Comparison of ENCODE assay signal across 18 mouse cellular contexts in genomic region chr17:90059320-90060111, GRCm38 (mm10).
DNase-seq lines count a peak whose midpoint lies in the region; ATAC-seq lines count a peak whose summit lies in the region.
"Had no signal": no experiment of that assay in that cellular context is flagged by ENCODE, and none has a peak within 500 bp of the region (broad histone marks: within the 10 kb centered on the region; RNA-seq: fewer than 3 reads in every experiment).

No protein-coding gene starts in this region.

- H3K4me3 ChIP-seq in hindbrain, embryonic 14.5 days (replicated peaks; ENCODE audit: low read length), result no peak overlapping the region
- no peak overlapping the region for H3K4me3 ChIP-seq in hindbrain, embryonic 12.5 days
- no peak overlapping the region for H3K4me3 ChIP-seq in intestine, embryonic 16.5 days (ENCODE audit: low read length)
- H3K4me3 ChIP-seq in neural tube, embryonic 15.5 days (replicated peaks), result no peak overlapping the region
- H3K4me3 ChIP-seq in heart, embryonic 12.5 days, result no peak overlapping the region
- H3K4me3 ChIP-seq: neural tube, embryonic 12.5 days had no signal

- H3K36me3 ChIP-seq in hindbrain, embryonic 14.5 days (replicated peaks; ENCODE audit: control insufficient read depth, insufficient read depth), result no peaks in the 10 kb centered on the region
- H3K36me3 ChIP-seq in hindbrain, embryonic 12.5 days, result no peaks in the 10 kb centered on the region
- H3K36me3 ChIP-seq in intestine, embryonic 16.5 days (ENCODE audit: control insufficient read depth, insufficient read depth, low read length), result no peaks in the 10 kb centered on the region
- H3K36me3 ChIP-seq in neural tube, embryonic 15.5 days, result peaks cover 3% of the 10 kb centered on the region; the same call in 1 of the 2 replicates
- H3K36me3 ChIP-seq in heart, embryonic 12.5 days, result no peaks in the 10 kb centered on the region
- H3K36me3 ChIP-seq: neural tube, embryonic 12.5 days had no signal

- 44% methylated on average over 7 of the region's 7 CpGs for WGBS in hindbrain, embryonic 14.5 days
- 59% methylated on average over 7 of the region's 7 CpGs for WGBS in hindbrain, embryonic 12.5 days
- 52% methylated on average over 7 of the region's 7 CpGs for WGBS in intestine, embryonic 16.5 days
- 37% methylated on average over 7 of the region's 7 CpGs for WGBS in neural tube, embryonic 15.5 days
- 79% methylated on average over 7 of the region's 7 CpGs for WGBS in heart, embryonic 12.5 days

- ATAC-seq in hindbrain, embryonic 14.5 days (ENCODE audit: low FRiP score), result peak; percentile 59; the same call in 1 of the 2 replicates
- ATAC-seq in hindbrain, embryonic 12.5 days (ENCODE audit: low FRiP score), result no peak
- peak; percentile 65 for ATAC-seq in intestine, embryonic 16.5 days
- ATAC-seq in neural tube, embryonic 15.5 days (ENCODE audit: low FRiP score), result peak; percentile 72
- no peak for ATAC-seq in heart, embryonic 12.5 days (ENCODE audit: insufficient number of reproducible peaks, low FRiP score)

- H3K9ac ChIP-seq in hindbrain, embryonic 14.5 days, result no peak overlapping the region
- H3K9ac ChIP-seq in hindbrain, embryonic 12.5 days, result no peak overlapping the region
- H3K9ac ChIP-seq in intestine, embryonic 16.5 days (ENCODE audit: low read depth, low read length), result no peak overlapping the region
- no peak overlapping the region for H3K9ac ChIP-seq in neural tube, embryonic 15.5 days (replicated peaks)
- H3K9ac ChIP-seq in heart, embryonic 12.5 days, result no peak overlapping the region
- H3K9ac ChIP-seq: neural tube, embryonic 12.5 days had no signal

- peak; percentile 36 for DNase-seq in hindbrain, embryonic 14.5 days (ENCODE audit: low spot score)
- peak; percentile 18 for DNase-seq in retina, postnatal 1 day
- DNase-seq in retina, embryonic 14.5 days (ENCODE audit: low spot score), result no peak
- no peak for DNase-seq in gastrocnemius, postnatal 4 days (ENCODE audit: low spot score in 2 of 2)
- DNase-seq: adrenal gland, postnatal 36 days; kidney, adult 18-20 months; kidney, postnatal 10 days; lung, adult 2 months; lung, postnatal 4 days; right cerebral cortex, postnatal 4 days; thymus, postnatal 4 days had no signal

- no peak overlapping the region for H3K4me2 ChIP-seq in hindbrain, embryonic 14.5 days (replicated peaks)
- no peak overlapping the region for H3K4me2 ChIP-seq in hindbrain, embryonic 12.5 days (replicated peaks)
- H3K4me2 ChIP-seq in intestine, embryonic 16.5 days (ENCODE audit: low read depth, low read length), result no peak overlapping the region
- H3K4me2 ChIP-seq in neural tube, embryonic 15.5 days, result no peak overlapping the region
- H3K4me2 ChIP-seq in heart, embryonic 12.5 days, result no peak overlapping the region
- H3K4me2 ChIP-seq: heart, embryonic 11.5 days; liver, embryonic 11.5 days; neural tube, embryonic 12.5 days had no signal

- no peaks in the 10 kb centered on the region for H3K9me3 ChIP-seq in hindbrain, embryonic 14.5 days (ENCODE audit: control insufficient read depth, low read length)
- H3K9me3 ChIP-seq in hindbrain, embryonic 12.5 days (replicated peaks), result no peaks in the 10 kb centered on the region
- no peaks in the 10 kb centered on the region for H3K9me3 ChIP-seq in intestine, embryonic 16.5 days (ENCODE audit: control insufficient read depth, low read length)
- H3K9me3 ChIP-seq in neural tube, embryonic 15.5 days (replicated peaks), result no peaks in the 10 kb centered on the region
- no peaks in the 10 kb centered on the region for H3K9me3 ChIP-seq in heart, embryonic 12.5 days (replicated peaks)
- H3K9me3 ChIP-seq: neural tube, embryonic 12.5 days had no signal

- peak overlapping the region; percentile 72 for H3K27ac ChIP-seq in hindbrain, embryonic 14.5 days
- no peak overlapping the region for H3K27ac ChIP-seq in hindbrain, embryonic 12.5 days
- H3K27ac ChIP-seq in intestine, embryonic 16.5 days (ENCODE audit: low read length), result peak overlapping the region; percentile 43
- H3K27ac ChIP-seq in neural tube, embryonic 15.5 days (replicated peaks), result peak overlapping the region; percentile 42; the same call in 1 of the 2 replicates
- no peak overlapping the region for H3K27ac ChIP-seq in heart, embryonic 12.5 days (ENCODE audit: poor library complexity, severe bottlenecking)
- H3K27ac ChIP-seq: neural tube, embryonic 12.5 days had no signal

- peaks cover 24% of the 10 kb centered on the region for H3K4me1 ChIP-seq in hindbrain, embryonic 14.5 days (replicated peaks; ENCODE audit: control insufficient read depth, insufficient read depth, low read length)
- H3K4me1 ChIP-seq in hindbrain, embryonic 12.5 days, result peaks cover 8% of the 10 kb centered on the region; the same call in 1 of the 2 replicates
- H3K4me1 ChIP-seq in intestine, embryonic 16.5 days (ENCODE audit: control insufficient read depth, insufficient read depth, low read length), result no peaks in the 10 kb centered on the region
- peaks cover 15% of the 10 kb centered on the region for H3K4me1 ChIP-seq in neural tube, embryonic 15.5 days
- no peaks in the 10 kb centered on the region for H3K4me1 ChIP-seq in heart, embryonic 12.5 days (replicated peaks)

- no peaks in the 10 kb centered on the region for H3K27me3 ChIP-seq in hindbrain, embryonic 14.5 days (ENCODE audit: control insufficient read depth, insufficient read depth, low read length)
- no peaks in the 10 kb centered on the region for H3K27me3 ChIP-seq in hindbrain, embryonic 12.5 days
- no peaks in the 10 kb centered on the region for H3K27me3 ChIP-seq in intestine, embryonic 16.5 days (replicated peaks; ENCODE audit: control insufficient read depth, insufficient read depth, low read length)
- no peaks in the 10 kb centered on the region for H3K27me3 ChIP-seq in neural tube, embryonic 15.5 days (replicated peaks)
- H3K27me3 ChIP-seq in heart, embryonic 12.5 days (replicated peaks), result no peaks in the 10 kb centered on the region
- H3K27me3 ChIP-seq: neural tube, embryonic 12.5 days had no signal

Comparison
In these comparisons a context has a peak if more than half of its experiments do, and no peak if none do; other contexts are left out.
1. ATAC-seq: peak in hindbrain, embryonic 14.5 days (single experiment), intestine, embryonic 16.5 days (single experiment) and neural tube, embryonic 15.5 days (single experiment); none in hindbrain, embryonic 12.5 days (single experiment) and heart, embryonic 12.5 days (single experiment).
2. DNase-seq: peak in hindbrain, embryonic 14.5 days (single experiment) and retina, postnatal 1 day (single experiment); none in retina, embryonic 14.5 days (single experiment) and gastrocnemius, postnatal 4 days (0 of 2).
3. H3K27ac ChIP-seq: peak in hindbrain, embryonic 14.5 days (single experiment), intestine, embryonic 16.5 days (single experiment) and neural tube, embryonic 15.5 days (single experiment); none in hindbrain, embryonic 12.5 days (single experiment) and heart, embryonic 12.5 days (single experiment).